Mouse (Mus musculus) kidney, postnatal 25 days (tissue): Measurements from ENCODE around the gene Osbp.

Source experiments
- DNase-seq, 2 experiments: peaks; one replicate each; pipeline ENCODE4 v3.0.0; 2021; ENCODE audit warnings: mixed read lengths in 2 of 2

The Osbp gene

GRCm38 (mm10) chr19:12011560-12012556 lies 46.1 kb downstream of the Osbp start:
- DNase-seq = peak; percentile 88 to 90

- DNase-seq = no peak
Observed at GRCm38 (mm10) chr19:12012615-12013014, 46.9 kb downstream of the Osbp start.

GRCm38 (mm10) chr19:12013228-12013627 lies 47.5 kb downstream of the Osbp start:
- DNase-seq = peak; percentile 59 to 78

- no peak for DNase-seq
Observed at GRCm38 (mm10) chr19:12015708-12016107, 50.0 kb downstream of the Osbp start.

- no peak for DNase-seq
Observed at GRCm38 (mm10) chr19:12016192-12016591, 50.5 kb downstream of the Osbp start.

- no peak for DNase-seq
Observed at GRCm38 (mm10) chr19:12024149-12024548, 58.4 kb downstream of the Osbp start.

GRCm38 (mm10) chr19:12025333-12025732 lies 59.6 kb downstream of the Osbp start:
- DNase-seq = no peak

- DNase-seq = no peak
Observed at GRCm38 (mm10) chr19:12026606-12027005, 60.9 kb downstream of the Osbp start.

GRCm38 (mm10) chr19:12037727-12038126 lies 72.0 kb downstream of the Osbp start:
- no peak for DNase-seq

GRCm38 (mm10) chr19:12041217-12041616 lies 75.5 kb downstream of the Osbp start, which contains the start of gene Olfr1423:
TSS of gene Olfr1423 (minus strand) at chr19:12041317.
- DNase-seq = no peak

- DNase-seq = no peak
Observed at GRCm38 (mm10) chr19:12043163-12043562, 77.4 kb downstream of the Osbp start.
